Mouse (Mus musculus) limb, embryonic 10.5 days (tissue): ENCODE results near the gene Stk11ip. TPM values are rescaled to one million over a fixed set of nuclear protein-coding genes. Genes with fewer than 3 reads are reported as not detected.
A peak's percentile ranks its signal among the peaks of the same experiment; 100 is the strongest.

ENCODE experiments used
- DNase-seq: peaks from one replicate; pipeline ENCODE4 v3.0.0-alpha.2; 2017; ENCODE audit warnings: low spot score
- H3K27ac ChIP-seq: fragments of 300-500 bp; sonication (generic); 2 replicates; pipeline ENCODE4 v1.5.1; 2016; ENCODE audit warnings: mild to moderate bottlenecking
- H3K27me3 ChIP-seq: fragments of 300-500 bp; sonication (generic); 2 replicates; pipeline ENCODE4 v1.6.1; 2016; ENCODE audit warnings: low read depth, mild to moderate bottlenecking; ENCODE audit not compliant: poor library complexity, severe bottlenecking
- H3K36me3 ChIP-seq: fragments of 300-500 bp; sonication (generic); 2 replicates; pipeline ENCODE4 v1.6.1; 2016; ENCODE audit warnings: mild to moderate bottlenecking, moderate library complexity
- H3K4me1 ChIP-seq: fragments of 300-500 bp; sonication (generic); 2 replicates; pipeline ENCODE4 v1.6.1; 2016
- H3K4me3 ChIP-seq: fragments of 300-500 bp; sonication (generic); 2 replicates; pipeline ENCODE4 v1.5.1; 2016; ENCODE audit warnings: mild to moderate bottlenecking, moderate library complexity
- H3K9me3 ChIP-seq: fragments of 300-500 bp; sonication (generic); replicated peaks from 2 replicates; pipeline ENCODE4 v1.6.1; 2016; ENCODE audit warnings: mild to moderate bottlenecking
- WGBS: fragments of 180-500 bp; shearing (Covaris S2); methylation state at CpG from one replicate; pipeline ENCODE4 v1.1.7; 2016; 5-methylcytosine and 5-hydroxymethylcytosine counted together
- polyA plus RNA-seq: library from polyadenylated mRNA; unstranded; fragments of >200 nt; fragmentation: Nextera tagmentation; extraction: Ambion mirVana; gene quantifications from 2 replicates; pipeline ENCODE4 v1.2.1, GENCODE M21; 2016

The Stk11ip gene
- 31.6 and 33.8 TPM in 2 replicates for polyA plus RNA-seq

DNA sequence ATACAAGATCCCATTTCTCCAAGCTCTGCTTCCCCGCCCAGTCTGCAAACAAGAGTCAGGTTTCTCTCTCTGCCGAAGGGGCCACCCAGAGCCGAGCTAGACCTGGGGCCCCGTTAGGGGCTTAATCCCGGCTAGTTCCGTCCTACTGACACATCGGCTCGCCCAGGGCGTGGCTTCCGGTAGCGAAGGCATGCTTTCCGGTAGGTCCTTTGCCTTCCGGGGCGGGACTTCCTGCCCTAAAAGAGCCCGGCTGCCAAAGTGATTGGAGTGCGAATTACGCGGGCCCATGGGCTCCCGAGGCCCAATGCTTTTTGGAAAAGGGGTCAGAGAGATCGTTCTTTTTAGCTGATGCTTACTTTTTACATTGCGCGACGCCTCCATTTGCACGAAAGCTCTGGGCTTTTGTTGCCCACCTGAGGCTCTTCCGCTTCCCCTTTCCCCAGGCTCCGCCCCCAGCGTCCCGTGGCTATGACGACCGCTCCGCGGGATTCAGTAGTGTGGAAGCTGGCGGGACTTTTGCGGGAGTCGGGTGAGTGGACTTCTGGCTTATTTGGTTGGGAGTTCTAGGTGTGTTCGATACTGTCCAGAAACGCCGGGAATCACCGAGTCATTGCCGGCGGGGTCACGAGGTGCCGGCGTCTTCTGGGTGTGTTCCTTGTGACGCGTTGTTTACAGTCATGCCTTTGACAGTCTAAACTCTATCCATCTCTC, at the start of gene Stk11ip:
Gene Stk11ip (plus strand): TSS at position 209 of the 711 bp plus-strand sequence.
- Histone ChIP-seq H3K27ac (peak within 1 kb of the TSS; percentile 87), H3K36me3 (peaks cover 13% of the 10 kb centered on the region), H3K27me3 (no peaks in the 10 kb centered on the region), H3K4me3 (peak within 1 kb of the TSS; percentile 76), H3K9me3 (no peaks in the 10 kb centered on the region), H3K4me1 (peaks cover 15% of the 10 kb centered on the region)
- under 1% methylated on average over 46 of the region's 46 CpGs for WGBS
- peak; percentile 98 for DNase-seq

DNA sequence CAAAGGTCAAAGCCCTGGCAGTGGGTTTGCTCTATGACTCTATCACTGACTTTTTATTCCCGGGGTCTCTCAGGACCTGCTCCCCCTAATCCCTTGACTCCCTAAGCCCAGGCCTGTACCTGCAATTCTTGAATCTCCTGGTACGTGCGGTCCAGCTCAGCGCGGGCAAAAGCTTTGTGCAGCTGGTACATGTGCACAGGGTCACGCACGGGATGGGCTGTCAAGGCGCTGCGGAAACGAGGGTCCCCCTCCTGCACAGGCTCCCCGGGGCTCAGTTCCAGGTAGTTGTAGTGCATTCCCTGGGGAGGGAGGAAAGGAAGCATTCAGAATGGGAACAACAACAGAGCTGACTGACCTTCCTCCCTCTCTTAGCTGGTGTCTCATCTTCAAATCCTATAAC, 44.9 kb upstream of the Stk11ip start:
- 96% methylated on average over 11 of the region's 11 CpGs for WGBS
- Histone ChIP-seq H3K9me3 (no peaks in the 10 kb centered on the region), H3K27me3 (peaks cover 65% of the 10 kb centered on the region), H3K36me3 (peaks cover 55% of the 10 kb centered on the region), H3K4me3 (no peak overlapping the region), H3K4me1 (peaks cover 36% of the 10 kb centered on the region), H3K27ac (no peak overlapping the region)
- DNase-seq = no peak

DNA sequence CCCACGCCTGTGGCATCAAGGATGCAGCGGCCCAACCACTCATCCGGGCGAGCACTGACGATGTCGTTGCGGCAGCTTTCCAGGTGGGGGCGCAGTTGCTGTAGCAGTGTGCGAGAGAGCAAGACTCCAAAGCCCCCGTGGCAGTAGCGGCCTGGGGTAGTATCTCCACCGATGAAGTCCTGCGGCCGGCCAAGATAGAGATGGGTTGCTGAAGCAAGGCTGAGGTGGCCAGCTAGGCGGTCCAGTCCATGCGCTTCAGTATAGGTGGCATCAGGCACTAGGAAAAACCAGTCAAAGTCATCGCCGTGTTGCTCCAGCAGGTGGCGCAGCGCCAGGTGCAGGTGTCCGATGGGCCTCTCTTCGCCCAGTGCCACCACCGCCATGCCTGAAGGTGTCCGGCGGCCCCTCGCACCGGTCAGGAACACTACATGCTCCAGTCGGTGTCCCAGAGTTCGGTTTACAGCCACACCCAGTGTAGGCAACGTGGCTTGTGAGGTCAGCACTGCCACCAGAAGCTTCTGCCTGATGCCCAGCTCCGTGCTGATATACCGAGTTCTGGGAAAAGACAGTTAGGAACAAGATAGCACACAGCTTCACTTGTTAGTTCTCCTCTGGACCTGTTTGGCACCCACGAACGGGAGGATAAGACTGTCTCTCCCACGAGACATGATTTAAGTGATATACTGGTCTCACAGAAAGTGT, 43.9 kb upstream of the Stk11ip start:
- H3K36me3 ChIP-seq = peaks cover 48% of the 10 kb centered on the region
- H3K4me1 ChIP-seq = peaks cover 38% of the 10 kb centered on the region
- no peaks in the 10 kb centered on the region for H3K9me3 ChIP-seq
- H3K27ac ChIP-seq = no peak overlapping the region
- WGBS = 13% methylated on average over 35 of the region's 35 CpGs
- H3K27me3 ChIP-seq = peaks cover 69% of the 10 kb centered on the region
- DNase-seq = peak; percentile 93
- H3K4me3 ChIP-seq = peak overlapping the region; percentile 88

DNA sequence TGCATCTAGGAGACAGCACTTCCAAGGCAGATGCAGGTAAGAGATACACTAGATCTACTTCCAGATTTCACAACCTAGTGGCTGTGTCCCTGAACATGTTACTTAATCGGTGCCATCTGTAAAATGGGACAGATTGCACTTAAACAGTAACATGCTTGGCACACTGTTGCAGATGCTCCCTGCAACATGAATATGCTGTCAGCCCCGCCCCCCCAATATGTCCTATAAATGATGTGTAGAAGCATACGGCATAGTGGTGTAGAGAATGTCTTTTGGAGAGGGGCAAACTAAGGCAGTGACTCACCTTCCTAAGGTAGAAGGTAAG, 43.4 kb upstream of the Stk11ip start:
- H3K9me3 ChIP-seq = no peaks in the 10 kb centered on the region
- H3K36me3 ChIP-seq = peaks cover 43% of the 10 kb centered on the region
- H3K4me1 ChIP-seq = peaks cover 43% of the 10 kb centered on the region
- no peak overlapping the region for H3K27ac ChIP-seq
- 49% methylated on average over 3 of the region's 3 CpGs for WGBS
- peaks cover 73% of the 10 kb centered on the region for H3K27me3 ChIP-seq
- no peak for DNase-seq
- H3K4me3 ChIP-seq = peak overlapping the region; percentile 88

DNA sequence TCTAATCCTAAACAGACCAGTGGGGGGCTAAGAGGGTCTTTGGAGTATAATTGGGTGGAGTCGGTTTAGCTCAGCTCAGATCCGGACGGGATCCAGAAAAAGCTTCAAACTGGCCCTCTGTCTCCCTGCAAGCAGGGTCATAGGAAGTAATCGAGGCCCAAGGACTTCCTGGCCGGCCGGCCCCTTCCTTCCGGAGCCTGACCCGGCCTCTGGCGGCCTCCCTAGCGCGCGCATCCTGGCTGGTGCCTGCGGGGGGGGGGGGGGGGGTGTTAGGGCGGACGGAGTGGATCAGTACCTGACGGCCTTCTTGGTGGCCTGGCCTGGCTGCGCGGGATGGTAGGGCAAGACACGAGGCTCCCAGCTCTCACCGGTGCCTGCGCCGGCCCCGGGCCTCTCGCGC, 42.8 kb upstream of the Stk11ip start:
- Histone ChIP-seq H3K27me3 (peaks cover 73% of the 10 kb centered on the region), H3K36me3 (peaks cover 37% of the 10 kb centered on the region), H3K9me3 (no peaks in the 10 kb centered on the region), H3K27ac (peak overlapping the region; percentile 86), H3K4me3 (peak overlapping the region; percentile 88), H3K4me1 (peaks cover 43% of the 10 kb centered on the region)
- 0% methylated on average over 21 of the region's 25 CpGs for WGBS
- DNase-seq = no peak

DNA sequence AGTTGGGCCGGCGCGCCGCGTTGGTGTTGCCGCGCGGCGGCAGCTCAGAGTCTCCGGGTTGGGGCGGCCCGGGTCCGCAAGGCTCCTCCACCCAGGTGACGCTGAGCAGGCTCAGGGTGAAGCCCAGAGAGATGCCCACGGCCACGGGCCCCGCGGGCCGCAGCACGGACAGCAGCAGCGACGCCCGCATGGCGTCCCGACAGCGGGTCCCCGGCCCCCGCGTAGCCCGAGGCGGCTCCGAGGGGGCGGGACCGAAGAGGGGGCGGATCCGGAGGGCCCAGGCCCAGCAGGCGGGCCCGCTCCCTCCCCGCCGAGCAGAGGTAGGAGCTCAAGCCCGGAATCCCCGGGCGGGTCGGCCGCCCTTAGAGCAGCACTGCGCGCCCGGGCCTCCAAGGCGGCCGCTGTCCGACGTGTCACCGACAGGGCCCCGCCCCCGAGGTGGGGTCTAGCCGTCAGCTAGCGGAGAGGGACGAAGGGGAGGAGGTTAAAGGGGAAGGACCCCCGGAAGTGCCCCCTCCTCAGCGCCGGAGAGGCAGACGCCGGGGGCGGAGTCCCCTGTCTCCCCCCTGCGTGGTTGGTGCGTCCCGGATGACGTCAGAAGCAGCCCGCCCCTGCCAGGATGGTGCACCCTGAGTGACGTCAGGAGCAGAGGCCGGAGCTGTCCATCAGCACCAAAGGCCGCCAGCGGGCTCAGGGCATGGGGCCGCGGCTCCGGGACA, 42.3 kb upstream of the Stk11ip start, which contains the start of the genes Chpf and Tmem198:
Gene Chpf (minus strand): TSS at position 392 of the 719 bp plus-strand sequence.
Gene Tmem198 (plus strand): TSS at position 617 of the 719 bp plus-strand sequence.
- Histone ChIP-seq H3K27ac (peak within 1 kb of the TSS; percentile 86), H3K4me3 (peak within 1 kb of the TSS; percentile 88), H3K36me3 (peaks cover 31% of the 10 kb centered on the region), H3K9me3 (no peaks in the 10 kb centered on the region), H3K4me1 (peaks cover 43% of the 10 kb centered on the region), H3K27me3 (peaks cover 73% of the 10 kb centered on the region)
- WGBS = under 1% methylated on average over 76 of the region's 76 CpGs
- DNase-seq = peak; percentile 100

DNA sequence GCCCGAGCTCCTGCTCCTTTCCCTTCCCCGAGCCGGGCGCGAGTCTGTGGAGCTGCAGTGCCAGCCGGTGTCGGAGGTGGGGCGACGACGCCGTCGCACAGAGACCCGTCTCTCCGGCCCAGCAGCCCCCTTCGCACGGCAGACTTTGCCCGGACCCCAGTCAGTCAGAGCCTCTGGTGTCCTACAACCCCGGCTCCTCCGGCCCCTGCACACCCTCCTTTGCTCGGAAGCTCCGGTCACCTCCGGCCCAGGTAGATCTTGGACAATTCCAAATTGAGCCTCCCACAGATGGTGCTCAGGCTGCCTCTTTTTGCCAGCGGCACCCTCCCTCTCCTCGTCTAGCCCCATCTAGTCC, 41.7 kb upstream of the Stk11ip start:
- 2% methylated on average over 24 of the region's 24 CpGs for WGBS
- H3K27me3 ChIP-seq = peaks cover 74% of the 10 kb centered on the region
- peak overlapping the region; percentile 88 for H3K4me3 ChIP-seq
- no peaks in the 10 kb centered on the region for H3K9me3 ChIP-seq
- H3K36me3 ChIP-seq = peaks cover 26% of the 10 kb centered on the region
- H3K4me1 ChIP-seq = peaks cover 43% of the 10 kb centered on the region
- no peak for DNase-seq
- H3K27ac ChIP-seq = peak overlapping the region; percentile 86; the same call in 1 of the 2 replicates

DNA sequence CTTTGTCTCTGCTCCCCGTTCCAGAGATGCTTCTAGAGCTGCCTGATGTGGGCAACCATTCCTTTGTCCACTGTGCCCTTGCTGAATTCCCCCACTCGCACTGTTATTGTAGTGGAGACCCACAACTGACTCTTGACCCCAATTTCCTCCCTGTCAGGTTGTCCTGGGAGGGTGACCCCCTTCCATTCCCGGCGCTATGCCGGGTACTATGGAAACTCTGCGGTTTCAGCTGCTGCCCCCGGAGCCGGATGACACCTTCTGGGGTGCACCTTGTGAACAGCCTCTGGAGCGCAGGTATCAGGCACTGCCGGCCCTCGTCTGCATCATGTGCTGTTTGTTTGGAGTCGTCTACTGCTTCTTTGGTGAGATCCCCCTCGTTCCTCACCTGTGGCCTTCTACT, 41.3 kb upstream of the Stk11ip start:
- DNase-seq = no peak
- Histone ChIP-seq H3K4me3 (peak overlapping the region; percentile 88), H3K27ac (no peak overlapping the region), H3K4me1 (peaks cover 43% of the 10 kb centered on the region), H3K36me3 (peaks cover 22% of the 10 kb centered on the region), H3K9me3 (no peaks in the 10 kb centered on the region), H3K27me3 (peaks cover 74% of the 10 kb centered on the region)
- 24% methylated on average over 13 of the region's 13 CpGs for WGBS

DNA sequence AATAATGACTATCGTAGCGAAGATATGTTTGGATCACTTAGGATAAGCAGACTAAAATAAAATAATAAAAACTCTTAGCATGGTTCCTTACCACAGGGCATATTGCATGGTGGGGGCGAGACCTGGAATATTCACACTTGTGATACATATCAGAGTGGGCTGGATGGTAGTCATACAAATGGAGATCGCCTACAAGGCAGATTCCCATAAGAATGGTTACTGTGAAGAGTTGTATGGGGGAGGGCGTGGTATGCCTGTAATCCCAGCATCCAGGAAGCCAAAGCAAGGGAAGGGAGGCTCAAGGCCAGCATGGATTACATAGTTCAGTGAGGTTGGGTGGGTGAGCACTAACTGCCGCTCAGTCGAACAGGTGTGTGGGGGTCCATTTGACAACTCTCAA, 40.6 kb upstream of the Stk11ip start:
- Histone ChIP-seq H3K27me3 (peaks cover 74% of the 10 kb centered on the region), H3K4me1 (peaks cover 43% of the 10 kb centered on the region), H3K9me3 (no peaks in the 10 kb centered on the region), H3K4me3 (no peak overlapping the region), H3K27ac (no peak overlapping the region), H3K36me3 (peaks cover 15% of the 10 kb centered on the region)
- no peak for DNase-seq
- WGBS = 85% methylated on average over 7 of the region's 7 CpGs

DNA sequence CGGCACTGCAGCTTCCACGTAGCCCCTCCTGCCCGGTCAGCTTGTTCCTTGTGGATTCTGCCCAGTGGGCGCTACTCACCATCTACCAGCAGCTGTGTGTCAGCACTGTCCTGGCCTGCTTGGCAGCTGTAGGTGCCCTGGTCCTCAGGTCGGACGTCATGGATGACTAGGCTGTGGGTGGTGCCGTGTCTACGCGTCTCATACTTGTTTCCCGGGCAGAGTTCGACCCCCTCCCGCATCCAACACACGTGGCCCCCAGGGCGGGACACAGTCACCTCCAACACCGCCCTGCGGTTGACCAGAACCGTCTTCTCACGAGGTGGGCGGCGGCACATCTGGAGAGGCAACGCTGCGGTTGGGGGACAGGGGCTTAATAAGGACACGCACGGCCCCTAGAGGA, 34.8 kb upstream of the Stk11ip start:
- 7% methylated on average over 24 of the region's 24 CpGs for WGBS
- Histone ChIP-seq H3K4me3 (peak overlapping the region; percentile 65), H3K27ac (no peak overlapping the region), H3K27me3 (peaks cover 97% of the 10 kb centered on the region), H3K36me3 (peaks cover 24% of the 10 kb centered on the region), H3K4me1 (peaks cover 27% of the 10 kb centered on the region), H3K9me3 (no peaks in the 10 kb centered on the region)
- DNase-seq = no peak

DNA sequence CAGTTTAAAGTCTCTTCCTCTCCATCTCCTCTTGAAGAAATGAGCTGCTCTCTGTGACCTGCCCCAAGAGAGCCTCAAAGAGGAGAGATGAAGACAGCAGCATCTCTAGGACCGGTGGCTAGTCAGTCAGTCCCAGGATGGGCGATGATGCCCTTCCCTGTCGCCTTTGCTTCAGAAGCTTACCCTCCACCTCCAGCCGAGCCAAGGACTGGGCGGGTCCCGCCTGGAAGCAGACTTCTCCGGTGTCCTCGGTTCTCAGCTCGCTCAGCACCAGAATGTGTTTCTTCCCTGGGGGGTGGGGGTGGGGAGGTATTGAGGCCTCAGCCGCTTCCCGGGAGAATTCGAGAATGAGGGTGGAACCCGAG, 34.3 kb upstream of the Stk11ip start:
- DNase-seq = no peak
- Histone ChIP-seq H3K27ac (no peak overlapping the region), H3K36me3 (peaks cover 29% of the 10 kb centered on the region), H3K9me3 (no peaks in the 10 kb centered on the region), H3K27me3 (peaks cover 97% of the 10 kb centered on the region), H3K4me1 (peaks cover 27% of the 10 kb centered on the region), H3K4me3 (peak overlapping the region; percentile 65)
- whole genome bisulfite sequencing = 0% methylated on average over 13 of the region's 13 CpGs

DNA sequence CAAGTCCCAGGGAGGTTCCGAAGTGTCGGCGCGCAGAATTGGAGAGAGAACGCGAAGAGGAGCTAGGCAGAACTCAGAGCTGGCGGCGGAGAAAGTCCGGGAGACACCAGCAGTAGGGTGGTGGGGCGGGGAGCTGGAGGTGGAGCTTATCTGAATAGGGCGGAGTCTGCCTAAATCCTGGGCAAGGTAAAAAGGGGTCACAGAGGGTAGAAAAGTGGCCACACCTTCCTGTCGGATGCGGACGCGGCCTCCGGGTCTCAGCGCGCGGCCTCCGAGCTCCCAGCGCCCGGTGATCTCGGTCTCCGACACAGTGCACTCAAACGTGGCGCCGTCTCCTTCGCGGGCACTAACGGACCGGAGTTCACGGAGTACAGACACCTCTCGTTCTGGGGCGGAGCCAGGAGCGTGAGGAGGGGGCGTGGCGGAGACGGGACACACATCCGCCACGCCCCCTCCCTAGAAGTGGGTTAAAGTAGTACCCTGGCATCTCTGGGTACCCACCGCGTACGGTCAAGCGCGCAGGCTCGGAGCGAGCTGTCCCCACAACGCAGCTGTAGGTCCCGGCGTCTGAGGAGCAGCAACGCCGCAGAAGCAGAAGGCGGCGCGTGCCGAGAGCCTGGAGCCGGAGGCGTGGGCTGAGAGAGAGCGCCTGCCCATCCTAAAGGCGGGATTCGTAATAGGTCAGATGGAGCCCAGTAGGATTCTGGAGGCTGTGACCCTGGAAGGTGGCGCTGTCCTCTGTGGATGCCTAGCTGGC, 33.7 kb upstream of the Stk11ip start:
- peak; percentile 85 for DNase-seq
- H3K4me3 ChIP-seq = peak overlapping the region; percentile 65
- H3K36me3 ChIP-seq = peaks cover 34% of the 10 kb centered on the region
- WGBS = under 1% methylated on average over 62 of the region's 62 CpGs
- peak overlapping the region; percentile 33; the same call in 1 of the 2 replicates for H3K27ac ChIP-seq
- H3K27me3 ChIP-seq = peaks cover 97% of the 10 kb centered on the region
- no peaks in the 10 kb centered on the region for H3K9me3 ChIP-seq
- peaks cover 26% of the 10 kb centered on the region for H3K4me1 ChIP-seq
